Mouse (Mus musculus) ES-E14 (cell line): Measurements from ENCODE around the gene Xrra1.

Source experiments
- CHD2 ChIP-seq: IDR thresholded peaks from 2 replicates; pipeline ENCODE4 v1.6.1; 2014; ENCODE audit warnings: mild to moderate bottlenecking, low read depth, low read length, inconsistent platforms
- HCFC1 ChIP-seq: IDR thresholded peaks from 2 replicates; pipeline ENCODE4 v1.6.1; 2012; ENCODE audit warnings: low read length, inconsistent platforms, borderline replicate concordance; ENCODE audit not compliant: insufficient read depth
- MAFK ChIP-seq: IDR thresholded peaks from 2 replicates; pipeline ENCODE4 v1.6.1; 2014; ENCODE audit warnings: mild to moderate bottlenecking, low read depth, low read length, inconsistent platforms; ENCODE audit not compliant: insufficient read depth
- ZC3H11A ChIP-seq: IDR thresholded peaks from 2 replicates; pipeline ENCODE4 v1.6.1; 2012; ENCODE audit warnings: low read depth, mild to moderate bottlenecking, inconsistent platforms, low read length, borderline replicate concordance
- ZNF384 ChIP-seq: IDR thresholded peaks from 2 replicates; pipeline ENCODE4 v1.6.1; 2012; ENCODE audit warnings: low read depth, low read length, inconsistent platforms

GRCm38 (mm10) chr7:99856266-99856861, 2.6 kb upstream of the Xrra1 start:
- TF ChIP-seq CHD2: no peak
- no peak for TF ChIP-seq ZNF384
- TF ChIP-seq HCFC1: no peak
- no peak for TF ChIP-seq ZC3H11A
- TF ChIP-seq MAFK: no peak
